Mouse (Mus musculus): Measurements from ENCODE around the gene Gjb1.
"Not testable (repeated sequence)": the region's sequence is repeated elsewhere in the genome, so short reads cannot be mapped to it uniquely, and the experiment has no call there.

The Gjb1 gene

DNA sequence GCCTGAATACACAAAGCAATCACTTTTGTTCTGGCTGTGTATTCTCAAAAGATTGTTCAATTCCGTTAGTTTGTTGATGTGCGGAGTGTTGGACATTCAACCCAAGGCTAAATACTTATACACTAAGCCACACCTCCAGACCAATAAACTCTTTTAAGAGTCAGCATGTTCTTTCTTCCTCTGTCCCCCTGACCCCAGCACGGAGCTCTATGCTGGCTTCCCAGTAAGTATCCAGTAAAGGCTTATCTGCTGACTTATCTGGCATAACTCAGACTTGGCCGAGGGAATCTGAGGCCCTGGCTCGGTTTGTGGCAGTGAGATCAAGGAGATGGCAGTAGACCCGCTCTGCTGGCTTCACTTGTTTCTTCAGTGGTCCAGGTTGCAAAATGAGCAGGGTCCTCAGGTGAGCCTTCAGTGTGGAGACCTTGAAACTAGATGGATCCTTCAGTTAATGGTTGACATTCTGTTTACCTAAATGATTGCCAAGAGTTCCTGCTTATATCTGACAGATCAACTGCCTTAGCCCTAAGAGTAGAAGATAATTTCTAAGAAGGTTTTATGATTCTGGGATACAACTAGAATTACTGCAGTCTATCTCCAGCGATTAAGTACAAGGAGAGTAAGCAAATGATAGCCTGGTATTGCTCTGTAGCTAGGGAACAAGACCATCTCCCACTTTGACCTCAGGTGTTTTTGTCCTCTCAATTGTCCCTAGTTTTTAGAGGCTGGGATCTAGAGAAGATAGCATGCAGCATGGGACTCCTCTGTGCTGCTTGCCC, at the start of gene Gjb1:
TSS of gene Gjb1 (plus strand) at position 189 of the 779 bp plus-strand sequence.
- DNase-seq (ENCODE audit: low read depth, low spot score), result no peak

DNA sequence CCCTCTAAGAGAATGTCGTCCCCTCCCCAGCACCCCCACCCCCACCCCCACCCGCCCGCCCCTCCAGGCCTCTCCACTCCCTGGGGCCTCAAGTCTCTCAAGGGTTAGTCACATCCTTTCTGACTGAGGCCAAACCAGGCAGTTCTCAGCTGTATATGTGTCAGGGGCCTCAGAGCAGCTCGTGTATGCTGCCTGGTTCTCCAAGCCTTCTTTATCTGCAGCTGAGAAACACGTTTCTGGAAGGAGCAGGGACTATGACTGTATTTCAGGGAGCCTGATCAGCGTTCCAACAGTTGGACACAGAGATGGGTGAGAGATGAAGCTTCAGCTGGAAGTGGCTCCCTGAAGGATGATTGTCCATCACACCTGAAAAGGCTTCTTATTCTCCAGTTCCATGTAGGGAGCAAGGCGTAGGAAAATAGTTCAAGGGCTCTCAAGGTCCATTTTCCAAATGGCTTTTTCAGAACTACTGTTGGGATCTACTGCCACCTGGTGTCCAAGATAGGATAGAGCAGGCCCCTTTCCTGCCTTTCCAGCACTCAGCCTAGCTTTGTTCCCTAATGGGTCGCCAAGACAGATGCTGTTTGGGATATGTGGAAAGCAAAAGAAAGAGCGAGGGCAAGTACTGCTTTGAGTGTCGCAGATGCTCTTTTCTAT, 46.7 kb upstream of the Gjb1 start:
- DNase-seq (ENCODE audit: low read depth, low spot score), result peak; percentile 67

DNA sequence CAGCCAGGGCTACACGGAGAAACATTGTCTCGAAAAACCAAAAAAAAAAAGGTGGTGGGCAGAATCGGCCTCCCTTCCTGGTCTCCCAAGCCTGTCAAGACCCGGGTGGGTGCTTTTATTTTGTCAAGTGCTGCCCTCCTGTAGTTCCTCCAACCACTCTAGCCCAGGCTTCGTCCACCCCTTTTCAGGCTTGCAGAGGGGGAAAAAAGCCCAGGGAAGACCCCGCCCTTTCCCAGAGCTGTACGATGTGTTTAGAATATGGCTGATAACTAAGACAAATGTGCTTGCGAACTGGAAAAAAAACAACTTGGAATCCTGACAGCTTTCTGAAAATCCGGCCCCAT, 44.2 kb upstream of the Gjb1 start:
- no peak for DNase-seq (ENCODE audit: low read depth, low spot score)

DNA sequence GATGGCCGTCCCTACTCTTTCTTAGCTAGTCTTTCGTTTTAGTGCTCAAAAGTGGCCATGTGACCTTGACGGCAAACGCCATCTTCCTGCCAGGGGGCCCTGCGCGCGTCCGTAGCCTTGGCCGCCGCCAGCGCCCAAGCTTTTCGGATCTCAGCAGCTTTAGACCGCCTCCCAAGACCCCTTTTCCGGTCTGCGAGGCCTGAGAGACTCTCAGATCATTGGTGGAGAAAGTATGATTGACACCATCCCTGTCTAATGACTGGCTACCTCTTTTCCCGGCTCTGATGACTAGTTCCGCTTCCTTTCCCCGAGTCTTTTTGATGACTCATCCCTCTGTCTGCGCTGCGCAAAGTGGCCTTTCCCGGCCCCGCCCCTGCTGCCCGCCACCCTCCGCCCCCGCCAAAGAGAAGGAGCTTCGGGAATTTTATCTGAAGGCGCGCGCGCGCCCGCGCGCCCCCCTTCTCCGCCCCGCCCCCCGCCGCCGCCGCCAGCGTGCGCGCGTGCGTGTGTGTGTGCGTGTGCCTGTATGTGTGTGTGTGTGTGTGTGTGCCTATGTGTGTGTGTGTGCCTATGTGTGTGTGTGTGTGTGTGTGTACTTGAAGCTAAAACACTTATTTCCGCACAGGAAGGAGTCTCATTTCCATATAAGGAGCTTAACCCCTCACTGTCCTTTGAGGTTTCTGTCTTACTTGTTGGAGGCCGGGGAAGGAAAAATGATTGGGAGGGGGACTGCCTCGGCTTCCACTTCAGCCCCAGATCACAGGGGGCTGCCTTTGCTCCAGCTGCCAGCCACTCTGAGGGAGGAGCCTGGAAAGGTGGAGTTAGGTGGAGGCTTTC, 43.6 kb upstream of the Gjb1 start:
- peak; percentile 92 for DNase-seq (ENCODE audit: low read depth, low spot score)

DNA sequence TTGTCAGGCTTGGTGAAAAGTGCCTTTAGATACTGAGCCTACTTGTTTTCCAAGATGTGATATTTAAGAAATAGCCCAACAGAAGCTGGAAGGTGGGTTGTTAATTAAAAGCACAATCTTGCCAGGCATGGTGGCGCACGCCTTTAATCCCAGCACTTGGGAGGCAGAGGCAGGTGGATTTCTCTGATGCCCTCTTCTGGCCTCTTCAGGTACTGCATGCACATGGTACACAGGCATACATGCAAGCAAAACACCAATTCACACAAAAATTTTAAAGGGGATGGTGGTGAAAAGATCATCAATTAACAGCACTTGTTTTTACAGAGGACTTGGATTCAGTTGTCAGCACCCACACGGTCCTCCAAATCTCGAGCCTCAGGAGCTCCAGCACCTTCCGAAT, 41.6 kb upstream of the Gjb1 start:
- DNase-seq (ENCODE audit: low read depth, low spot score), result peak; percentile 67

DNA sequence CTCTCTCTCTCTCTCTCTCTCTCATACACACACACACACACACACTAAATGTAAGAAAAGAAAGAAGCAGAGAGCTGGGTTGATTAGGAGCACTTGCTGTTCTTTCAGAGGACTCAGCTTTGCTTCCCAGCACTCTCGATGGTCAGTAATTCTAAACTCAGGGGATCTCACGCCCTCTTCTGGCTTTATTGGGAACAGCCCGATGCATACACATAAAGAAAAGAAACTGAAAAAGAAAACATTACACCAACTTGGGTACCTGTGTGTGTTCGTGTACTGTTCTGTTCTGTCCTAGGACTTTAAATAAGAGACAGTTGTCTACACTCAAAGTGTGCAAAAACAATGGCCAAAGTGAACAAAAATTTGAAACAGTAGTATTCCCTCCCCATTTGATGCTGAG, 37.5 kb upstream of the Gjb1 start:
- peak; percentile 15 for DNase-seq (ENCODE audit: low read depth, low spot score)

DNA sequence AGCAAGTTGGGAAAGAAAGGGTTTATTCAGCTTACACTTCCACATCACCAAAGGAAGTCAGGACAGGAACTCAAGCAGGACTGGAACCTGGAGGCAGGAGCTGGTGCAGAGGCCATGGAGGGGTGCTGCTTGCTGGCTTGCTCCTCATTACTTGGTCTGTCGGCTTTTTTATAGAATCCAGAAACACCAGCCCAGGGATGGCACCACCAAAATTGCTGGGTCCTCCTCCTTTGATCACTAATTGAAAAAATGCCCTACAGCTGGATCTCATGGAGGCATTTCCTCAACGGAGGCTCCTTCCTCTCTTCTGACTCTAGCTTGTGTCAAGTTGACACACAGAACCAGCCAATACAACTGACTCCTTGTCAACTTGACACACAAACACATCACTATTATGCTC, 33.3 kb upstream of the Gjb1 start:
- DNase-seq (ENCODE audit: low read depth, low spot score), result not testable (repeated sequence)

DNA sequence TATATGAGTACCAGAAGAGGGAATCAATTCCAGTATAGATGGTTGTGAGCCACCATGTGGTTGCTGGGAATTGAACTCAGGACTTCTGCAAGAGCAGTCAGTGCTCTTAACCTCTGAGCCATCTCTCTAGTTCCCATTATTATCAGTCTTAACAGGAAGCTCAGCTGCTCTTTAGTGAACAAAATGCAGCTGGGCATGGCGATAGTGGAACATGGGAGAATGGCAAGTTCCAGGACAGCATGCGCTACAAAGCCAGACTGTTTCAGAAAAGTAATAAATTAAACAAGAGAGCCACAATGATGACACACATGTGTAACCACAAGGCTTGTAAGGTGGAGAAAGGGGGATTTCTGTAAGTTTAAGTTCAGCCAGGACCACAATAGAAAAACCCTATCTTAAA, 30.7 kb upstream of the Gjb1 start:
- DNase-seq (ENCODE audit: low read depth, low spot score), result no peak

DNA sequence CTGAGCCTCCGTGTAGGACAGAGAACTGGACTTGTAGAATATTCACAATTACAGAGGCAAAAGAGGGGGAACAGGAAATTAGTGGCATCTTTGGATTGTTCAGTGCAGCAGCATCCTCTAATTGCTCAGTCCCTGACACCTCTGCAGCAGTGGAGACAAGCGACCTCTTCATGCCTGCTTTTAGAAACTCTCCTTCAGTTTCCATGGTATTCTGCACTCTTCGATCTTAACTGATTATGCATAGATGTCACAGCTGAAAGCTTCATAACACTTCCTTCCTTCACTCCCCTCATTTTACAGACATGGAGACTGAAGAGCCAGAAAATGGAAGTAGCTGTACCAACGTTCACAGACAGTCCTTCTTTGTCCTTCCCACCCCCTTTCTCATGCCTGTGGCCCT, 29.7 kb upstream of the Gjb1 start:
- DNase-seq (ENCODE audit: low read depth, low spot score), result no peak

DNA sequence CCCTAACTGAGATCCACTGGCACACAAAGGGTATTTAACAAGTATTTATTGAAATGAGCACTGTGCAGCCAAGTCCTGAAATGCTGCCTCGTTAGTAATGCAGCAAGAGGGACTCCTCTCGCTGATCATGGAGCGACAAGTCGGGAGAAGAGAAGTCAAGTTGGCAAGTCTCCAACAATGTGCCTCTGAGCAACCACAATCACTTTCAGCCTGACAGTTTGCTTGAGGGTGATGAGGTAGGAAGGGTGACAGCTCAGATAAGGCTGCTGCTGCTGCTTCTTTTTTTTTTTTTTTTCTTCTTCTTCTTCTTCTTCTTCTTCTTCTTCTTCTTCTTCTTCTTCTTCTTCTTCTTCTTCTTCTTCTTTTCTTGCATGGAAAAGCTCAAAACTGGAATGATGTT, 25.0 kb upstream of the Gjb1 start:
- DNase-seq (ENCODE audit: low read depth, low spot score), result peak; percentile 10

DNA sequence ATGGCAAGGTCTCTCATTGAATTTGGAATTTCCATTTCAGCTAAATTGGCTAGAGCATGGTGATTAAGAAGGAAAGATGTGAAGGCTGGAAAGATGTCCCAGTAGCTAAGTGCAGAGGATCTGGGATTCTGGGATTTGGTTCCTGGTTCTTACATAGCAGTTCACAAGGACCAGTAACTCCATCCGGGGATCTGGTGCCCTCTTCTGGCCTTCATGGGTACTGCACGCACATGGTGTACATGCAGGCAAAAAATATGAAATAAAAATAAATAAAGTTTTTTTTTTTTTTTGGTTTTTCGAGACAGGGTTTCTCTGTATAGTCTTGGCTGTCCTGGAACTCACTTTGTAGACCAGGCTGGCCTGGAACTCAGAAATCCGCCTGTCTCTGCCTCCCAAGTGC, 17.3 kb upstream of the Gjb1 start:
- DNase-seq (ENCODE audit: low read depth, low spot score), result peak; percentile 27

DNA sequence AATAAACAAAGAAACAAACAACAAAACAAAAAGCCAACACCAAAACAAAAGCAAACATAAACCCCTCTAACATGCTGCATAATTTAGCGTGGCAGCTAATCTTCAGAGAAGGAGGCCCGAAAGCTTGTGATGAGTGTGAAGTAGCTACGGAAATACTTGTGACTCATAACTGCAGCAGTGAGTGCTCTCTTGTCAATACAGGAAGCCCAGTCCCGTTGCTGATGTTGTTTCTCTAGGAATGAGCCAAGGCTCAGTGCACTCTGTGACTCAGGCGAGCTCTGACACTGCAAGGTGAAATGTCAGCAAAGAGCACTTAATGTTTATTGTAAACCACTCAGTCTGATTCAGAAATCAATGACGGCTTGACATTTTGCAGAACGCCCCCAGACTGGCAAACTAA, 7.2 kb upstream of the Gjb1 start:
- DNase-seq (ENCODE audit: low read depth, low spot score), result peak; percentile 58

DNA sequence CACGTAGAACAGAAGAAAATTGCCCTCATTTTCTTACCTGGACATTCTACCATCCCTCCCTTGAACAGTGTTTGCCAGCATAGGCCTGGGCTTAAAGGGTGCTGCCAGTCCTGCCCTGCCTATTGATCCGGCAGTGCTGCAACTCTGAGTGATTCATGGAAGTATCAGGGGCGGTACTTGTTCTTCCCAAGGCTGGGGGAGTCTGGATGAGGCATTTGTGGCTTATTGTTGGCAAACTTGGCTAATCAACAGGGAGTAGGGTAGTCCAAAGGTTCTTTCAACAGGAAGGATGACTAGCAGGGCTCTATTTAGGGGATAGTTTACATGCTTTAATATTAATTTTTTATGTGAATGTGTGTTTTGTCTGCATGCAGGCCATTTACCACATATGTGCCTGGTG, 5.6 kb upstream of the Gjb1 start:
- no peak for DNase-seq (ENCODE audit: low read depth, low spot score)

DNA sequence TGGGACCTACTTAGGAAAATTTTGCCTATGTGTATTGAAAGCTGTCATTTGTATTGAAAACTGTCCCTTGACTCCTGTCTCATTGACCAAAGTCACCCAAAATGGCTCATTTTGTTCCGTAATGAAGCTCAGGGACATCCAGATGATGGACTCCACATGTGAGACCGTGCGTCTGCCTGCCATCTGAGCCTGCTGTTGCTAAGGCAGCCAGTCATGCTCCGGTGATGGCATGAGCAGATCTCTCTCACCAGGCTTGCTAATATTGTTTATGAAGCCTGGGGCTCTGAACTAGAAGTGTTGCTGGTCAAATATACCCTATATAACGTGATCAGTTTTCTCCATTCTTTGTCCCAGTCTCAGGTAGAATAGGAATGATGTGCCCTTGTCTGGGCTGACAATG, 3.2 kb upstream of the Gjb1 start:
- no peak for DNase-seq (ENCODE audit: low read depth, low spot score)

DNA sequence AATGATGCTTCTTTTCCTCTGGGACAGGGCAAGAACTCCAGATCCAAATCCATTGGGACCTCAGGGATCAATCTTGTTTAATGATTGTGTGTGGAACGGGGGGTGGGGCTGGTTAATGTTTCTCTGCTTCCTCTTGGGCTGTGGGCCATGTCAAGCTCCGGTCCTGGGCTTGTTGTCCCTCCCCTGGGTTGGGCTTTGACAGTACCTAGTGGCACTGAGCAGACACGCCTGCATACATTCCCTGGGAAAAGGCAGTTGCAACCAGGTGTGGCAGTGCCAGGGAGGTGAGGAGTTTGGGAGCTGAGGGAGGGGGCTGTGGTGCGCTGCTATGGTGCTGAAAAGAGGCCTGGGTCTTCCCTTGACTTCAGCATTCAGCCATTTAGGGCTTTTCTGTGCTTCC, 898 bp downstream of the Gjb1 start:
- DNase-seq (ENCODE audit: low read depth, low spot score), result no peak

DNA sequence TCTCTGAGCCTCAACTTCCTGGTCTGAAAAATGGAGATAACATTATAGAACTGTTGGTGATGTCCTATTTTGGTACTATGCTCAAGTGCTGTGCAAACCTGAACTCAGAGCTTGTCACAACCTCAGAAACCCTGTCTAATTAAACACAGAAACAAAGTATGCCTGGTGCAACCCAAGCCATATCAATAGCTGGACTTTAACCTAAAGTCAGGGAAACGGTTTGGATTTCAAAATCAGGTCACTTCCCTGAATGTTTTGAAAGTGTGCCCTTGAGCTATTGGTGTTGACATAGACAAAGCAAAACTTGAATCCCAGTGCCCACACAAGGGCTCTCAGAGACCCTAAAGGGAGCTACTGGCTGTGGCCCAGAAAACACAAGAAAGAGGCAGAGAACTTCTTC, 3.6 kb downstream of the Gjb1 start:
- DNase-seq (ENCODE audit: low read depth, low spot score), result no peak

DNA sequence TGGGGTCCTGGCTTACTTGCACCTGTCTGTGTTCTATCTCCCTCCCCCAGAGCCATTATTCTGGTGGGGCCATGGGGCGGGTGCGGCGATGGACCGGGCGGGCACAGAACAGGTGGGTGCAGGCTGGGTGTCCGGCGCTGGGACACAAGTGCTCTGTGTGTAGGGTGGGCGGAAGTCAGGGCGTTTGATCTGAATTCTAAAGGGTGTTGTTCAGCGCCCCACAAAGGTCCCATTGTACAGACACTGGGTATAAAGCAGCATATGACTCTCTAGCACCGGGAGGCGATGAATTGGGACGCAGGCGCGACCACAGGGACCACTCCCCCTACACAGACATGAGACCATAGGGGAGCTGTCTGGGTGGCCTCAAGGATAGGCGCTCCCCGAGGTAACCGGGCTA, 7.3 kb downstream of the Gjb1 start:
- DNase-seq (ENCODE audit: low read depth, low spot score), result no peak

DNA sequence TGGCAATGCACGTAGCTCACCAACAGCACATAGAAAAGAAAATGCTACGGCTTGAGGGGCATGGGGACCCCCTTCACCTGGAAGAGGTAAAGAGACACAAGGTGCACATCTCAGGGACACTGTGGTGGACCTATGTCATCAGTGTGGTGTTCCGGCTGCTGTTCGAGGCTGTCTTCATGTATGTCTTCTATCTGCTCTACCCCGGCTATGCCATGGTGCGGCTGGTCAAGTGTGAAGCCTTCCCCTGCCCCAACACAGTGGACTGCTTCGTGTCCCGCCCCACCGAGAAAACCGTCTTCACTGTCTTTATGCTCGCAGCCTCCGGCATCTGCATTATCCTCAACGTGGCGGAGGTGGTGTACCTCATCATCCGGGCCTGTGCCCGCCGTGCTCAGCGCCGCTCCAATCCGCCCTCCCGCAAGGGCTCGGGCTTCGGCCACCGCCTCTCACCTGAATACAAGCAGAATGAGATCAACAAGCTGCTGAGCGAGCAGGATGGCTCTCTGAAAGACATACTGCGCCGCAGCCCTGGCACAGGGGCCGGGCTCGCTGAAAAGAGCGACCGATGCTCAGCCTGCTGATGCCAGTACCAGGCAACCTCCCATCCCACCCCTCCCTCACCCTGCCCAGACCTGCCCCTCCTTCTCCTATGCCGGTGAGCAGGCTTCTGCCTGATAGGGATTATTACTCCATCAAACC, 8.4 kb downstream of the Gjb1 start:
- DNase-seq (ENCODE audit: low read depth, low spot score), result peak; percentile 20

DNA sequence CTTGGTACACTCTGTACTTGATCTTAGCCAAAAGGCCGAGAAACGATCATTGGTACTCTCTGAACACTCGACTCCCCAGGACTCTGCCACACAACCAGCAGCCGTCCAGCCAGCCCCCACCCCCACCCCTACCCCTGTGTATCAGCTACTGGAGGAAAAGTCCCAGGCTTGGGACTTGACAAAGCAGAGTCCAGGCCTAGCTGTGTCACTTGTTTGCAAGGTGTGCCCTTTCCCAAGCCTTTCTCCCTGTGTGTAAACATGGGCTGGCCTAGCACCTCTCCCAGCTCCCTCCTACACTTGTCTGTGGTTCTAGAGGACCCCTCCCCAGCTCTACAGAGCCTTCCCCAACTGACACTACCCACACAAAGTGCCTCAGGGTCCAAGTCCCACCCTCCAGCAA, 10.0 kb downstream of the Gjb1 start:
- no peak for DNase-seq (ENCODE audit: low read depth, low spot score)

DNA sequence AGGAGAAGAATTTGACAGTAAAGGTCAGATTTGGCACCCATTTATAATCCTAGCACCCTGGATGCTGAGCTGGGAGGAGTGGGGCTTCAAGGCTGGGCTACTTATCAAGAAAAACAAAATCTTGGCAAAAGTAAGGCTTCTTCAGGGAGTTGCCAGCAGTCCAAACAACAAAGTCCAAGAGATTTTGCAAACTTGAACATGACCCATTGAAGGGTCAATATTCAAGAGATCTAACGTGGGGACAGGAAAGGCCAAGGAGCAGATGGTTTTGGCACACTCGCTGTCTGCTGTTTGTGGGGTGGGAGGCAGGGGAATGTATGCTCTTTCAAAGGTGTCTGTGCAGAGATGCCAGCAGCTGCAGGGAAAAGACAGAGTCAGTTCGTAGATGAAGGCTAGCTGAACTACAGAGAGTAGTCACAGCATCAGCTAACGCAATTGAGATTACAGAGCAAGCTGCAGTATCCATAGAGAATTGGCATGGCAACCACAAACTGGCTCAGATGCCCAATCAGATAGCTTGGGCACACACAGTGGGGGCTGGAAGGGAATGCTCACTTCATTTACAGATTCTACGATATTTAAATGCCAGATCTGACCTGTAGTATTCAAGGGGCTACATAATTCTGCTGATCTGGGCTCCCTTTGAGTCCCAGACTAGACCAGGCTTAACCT, 12.8 kb downstream of the Gjb1 start:
- DNase-seq (ENCODE audit: low read depth, low spot score), result no peak

DNA sequence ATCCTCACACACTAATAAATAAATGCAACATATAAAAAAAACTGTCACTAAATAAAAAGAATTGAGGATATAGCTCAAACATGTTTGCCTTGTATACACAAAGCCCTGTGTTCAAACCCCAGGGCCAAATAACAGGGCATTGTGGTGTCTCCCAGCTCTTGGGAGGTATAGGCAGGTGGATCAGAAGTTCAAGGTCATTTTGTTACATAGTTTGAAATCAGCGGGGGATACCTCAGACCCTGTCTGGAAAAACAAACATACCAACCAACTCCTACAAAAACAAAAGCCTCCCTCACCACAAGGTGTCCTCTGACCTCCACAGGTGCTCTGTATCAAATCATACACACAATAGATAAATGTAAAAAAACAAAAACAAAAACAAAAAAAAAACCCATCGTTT, 18.2 kb downstream of the Gjb1 start:
- no peak for DNase-seq (ENCODE audit: low read depth, low spot score)

DNA sequence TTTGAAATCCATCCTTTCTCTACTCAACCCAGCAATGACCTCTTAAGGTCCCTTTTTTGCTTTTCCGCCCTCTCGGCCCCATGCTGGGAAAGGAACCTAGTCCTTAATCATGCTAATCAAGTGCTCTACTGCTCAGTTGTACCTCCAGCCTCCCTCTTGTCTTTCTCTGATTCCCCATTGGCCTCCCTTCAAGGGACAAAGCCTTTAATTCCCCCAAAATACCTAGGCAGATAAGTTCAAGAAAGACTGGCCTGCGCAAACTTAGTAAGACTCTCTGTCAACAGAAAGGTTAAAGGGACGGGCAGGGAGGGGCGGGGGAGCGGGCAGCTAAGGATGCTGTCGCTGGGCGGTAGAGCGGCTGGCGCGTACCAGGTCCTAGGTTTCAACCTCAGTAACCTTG, 20.3 kb downstream of the Gjb1 start:
- no peak for DNase-seq (ENCODE audit: low read depth, low spot score)
